Mouse (Mus musculus): ENCODE measurements around the gene Alkbh2.

Alkbh2 gene

DNA sequence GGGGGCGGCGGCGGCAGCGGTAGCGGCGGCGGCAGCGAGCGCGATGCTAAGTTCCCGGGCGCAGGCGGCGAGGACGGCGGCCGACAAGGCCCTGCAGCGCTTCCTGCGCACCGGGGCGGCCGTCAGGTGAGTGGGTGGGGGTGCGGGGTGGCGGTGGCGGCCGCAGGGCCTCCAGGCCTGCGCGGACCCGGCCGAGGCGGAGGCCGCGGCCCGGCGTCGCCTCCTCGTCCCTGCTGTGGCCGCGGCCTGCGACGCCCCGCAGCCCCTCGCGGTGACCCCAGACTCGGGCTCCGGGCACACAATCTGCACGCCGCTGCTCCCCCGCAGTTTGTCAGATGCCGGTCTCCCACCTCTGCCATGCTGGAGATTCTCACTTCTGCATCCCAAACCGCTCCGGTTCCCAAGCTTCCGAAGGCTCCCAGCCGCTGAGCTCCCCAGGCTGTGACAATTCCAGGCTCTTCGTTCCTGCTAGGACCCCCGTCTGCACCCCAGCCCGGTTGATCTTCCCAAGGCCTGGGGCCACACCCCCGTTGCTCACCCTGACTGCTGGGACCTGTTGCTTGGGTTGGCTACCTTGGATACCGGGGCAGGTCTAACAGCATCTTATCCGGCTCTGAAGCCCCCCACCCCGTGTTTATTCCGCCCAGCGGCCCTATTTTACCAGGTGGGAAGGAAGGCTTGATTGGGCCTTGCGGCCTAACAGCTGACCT lies 27.5 kb downstream of the Alkbh2 start:
- DNase-seq (ENCODE audit: low spot score) = no peak

DNA sequence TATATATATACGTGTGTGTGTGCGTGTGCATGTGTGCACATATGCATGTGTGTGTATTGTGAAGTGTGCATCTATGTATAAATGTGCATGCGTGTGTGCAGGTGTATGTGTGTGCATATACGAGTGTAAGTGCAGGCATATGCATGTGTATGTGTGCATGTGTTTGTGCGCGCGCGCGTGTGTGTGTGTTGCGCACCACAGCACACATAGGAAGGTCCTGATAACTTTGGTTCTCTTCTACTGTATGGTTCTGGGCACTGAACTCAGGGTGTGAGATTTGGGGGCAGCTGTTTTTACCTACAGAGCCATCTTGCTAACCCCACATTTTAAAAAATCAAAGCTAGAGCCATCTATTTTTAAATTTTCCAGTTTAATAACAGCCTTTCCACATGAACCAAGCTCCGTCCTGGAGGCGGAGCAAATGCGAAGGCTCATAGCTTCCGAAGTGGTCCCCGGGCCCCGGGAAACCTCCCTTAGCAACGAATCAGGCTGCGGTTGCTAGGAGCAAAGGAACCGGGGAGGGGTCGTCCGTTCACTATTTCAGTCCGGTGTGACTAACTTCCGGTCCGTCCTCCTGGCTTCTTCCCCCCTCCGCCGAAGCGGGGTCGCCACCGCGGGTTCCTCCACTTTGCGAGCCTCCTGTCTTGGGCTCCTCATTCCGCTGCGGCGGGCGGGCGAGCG lies 28.2 kb downstream of the Alkbh2 start:
- peak; percentile 89 for DNase-seq (ENCODE audit: low spot score)

DNA sequence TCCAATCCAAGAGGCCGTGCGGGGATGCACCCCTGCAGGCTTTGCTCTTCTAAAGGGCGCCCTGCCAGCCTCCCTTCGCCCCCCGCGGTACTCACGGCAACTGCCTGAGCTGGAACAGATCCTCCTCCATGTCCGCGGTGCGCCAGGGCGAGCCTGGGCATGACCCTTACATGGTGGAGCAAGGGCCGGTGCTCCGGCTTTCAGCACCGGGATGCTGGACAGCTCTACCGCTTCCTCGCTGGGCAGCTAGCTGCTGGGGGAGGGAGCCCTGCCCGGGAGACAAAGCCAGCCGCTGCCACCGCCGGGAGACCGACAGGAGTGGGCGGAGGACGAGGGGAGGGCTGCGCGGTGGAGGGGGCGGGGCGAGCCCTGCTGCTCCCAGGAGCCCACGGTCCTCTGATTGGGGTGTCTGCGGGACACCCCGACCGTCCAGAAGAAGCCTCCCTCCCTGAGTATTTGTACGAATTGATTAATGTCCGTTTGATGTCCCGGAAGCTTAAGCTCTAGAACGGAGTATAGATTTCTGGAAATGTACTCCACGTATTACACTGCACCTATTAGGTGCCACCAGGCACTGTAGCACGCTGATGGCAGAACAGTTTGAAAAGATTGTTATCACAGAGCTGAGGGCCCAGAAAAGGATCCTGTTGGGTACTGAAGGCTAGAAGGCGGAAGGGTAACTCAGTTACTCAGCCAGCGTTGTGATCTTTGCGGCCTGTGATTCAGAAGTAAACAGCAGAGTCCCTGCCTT lies 36.8 kb downstream of the Alkbh2 start, which contains the start of gene Svop:
Svop (minus strand) TSS at position 514 of the 751 bp plus-strand sequence.
- DNase-seq (ENCODE audit: low spot score) = peak; percentile 65

DNA sequence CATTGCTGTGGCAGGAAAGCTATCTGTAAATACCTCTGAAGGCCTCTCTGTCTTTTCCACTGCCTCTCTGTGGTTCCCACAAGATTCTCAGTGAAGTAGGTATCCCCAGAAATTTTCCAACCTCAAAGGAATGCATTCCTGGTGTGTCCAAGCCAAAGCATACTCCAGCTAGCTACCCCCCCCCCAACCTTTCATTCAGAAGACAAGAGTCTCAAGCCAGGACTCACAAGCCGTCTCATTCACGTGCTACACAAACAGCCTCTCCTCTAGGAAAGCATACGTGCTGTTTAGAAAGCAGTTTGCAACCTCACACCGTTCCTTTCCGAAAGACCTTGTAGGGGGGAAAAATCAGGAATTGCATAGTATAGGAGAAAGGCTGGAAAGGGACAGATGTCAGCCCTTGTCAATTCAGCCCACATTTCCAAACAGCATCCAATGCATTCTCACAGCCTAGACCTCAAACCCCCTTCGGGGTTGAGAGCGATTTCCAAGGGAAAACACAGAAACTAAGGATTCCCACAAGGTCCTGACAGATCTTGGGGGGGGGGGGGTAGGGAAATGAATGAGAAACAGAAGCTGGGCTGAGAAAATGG lies 37.5 kb downstream of the Alkbh2 start:
- no peak for DNase-seq (ENCODE audit: low spot score)

DNA sequence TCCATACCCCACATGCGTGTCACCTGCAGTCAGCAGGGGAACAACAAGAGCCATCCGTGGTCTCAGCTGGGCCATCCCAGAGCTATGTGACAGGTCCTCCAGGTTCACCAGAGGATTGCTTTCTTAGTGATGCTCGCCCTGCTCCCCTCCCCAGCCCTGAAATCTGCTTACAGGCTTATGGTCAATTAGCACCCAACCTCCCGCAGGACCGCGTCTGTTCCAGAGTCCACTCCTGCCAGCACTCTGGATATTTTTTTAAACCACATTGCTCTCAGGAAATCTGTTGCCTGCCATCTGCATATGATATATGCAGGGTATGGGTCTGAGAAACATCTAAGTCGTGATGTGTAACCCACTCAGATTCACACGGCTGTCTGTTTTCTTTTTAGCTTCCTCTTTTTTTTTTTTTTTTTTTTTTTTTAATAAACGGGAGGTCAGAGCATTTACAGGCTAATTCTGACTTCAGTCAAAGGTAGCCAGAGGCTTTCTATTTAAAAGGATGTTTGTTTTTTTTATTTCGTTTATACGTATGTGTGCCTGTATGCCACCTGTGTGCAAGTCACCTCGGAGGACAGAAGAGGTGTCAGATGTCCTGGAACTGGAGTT lies 40.0 kb downstream of the Alkbh2 start:
- no peak for DNase-seq (ENCODE audit: low spot score)

DNA sequence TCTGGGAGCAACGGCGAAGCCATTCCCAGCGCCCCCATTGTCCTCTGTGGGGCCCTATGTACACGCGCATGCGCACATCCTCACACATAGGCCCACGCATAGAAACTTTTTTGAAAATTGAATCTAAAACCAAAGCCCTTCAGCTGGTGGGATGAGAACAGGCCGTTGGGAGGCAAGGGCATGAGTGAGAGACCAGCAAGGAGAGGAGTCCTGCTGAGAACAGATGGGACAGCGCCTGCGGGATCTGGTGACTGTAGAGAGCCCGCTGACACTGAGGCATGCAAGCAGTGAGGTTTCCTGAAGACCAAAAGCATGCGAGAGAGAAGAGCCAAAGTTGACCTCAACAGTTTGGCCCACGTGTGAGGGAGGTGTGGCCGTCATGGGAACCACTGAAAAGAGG lies 42.5 kb downstream of the Alkbh2 start:
- DNase-seq (ENCODE audit: low spot score) = no peak

DNA sequence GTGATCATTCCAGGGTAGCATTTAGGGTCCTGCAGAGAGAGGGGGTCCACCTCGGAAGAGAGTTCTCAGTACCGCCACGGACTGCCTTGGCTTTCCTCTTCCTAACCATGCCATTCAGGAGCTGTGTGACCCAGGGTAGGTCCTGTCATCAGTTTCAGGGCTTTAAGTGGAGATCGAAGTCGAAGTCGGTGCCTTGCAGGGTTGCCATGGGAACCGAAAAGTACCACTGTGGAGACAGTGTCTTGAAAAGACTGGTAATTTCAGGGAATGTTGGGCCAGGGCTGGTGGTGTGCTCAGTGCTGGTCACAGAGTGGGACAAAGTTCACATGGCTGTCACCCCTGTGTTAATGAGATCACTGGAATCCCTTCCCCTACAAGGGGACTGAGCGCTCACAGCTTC lies 51.0 kb downstream of the Alkbh2 start:
- no peak for DNase-seq (ENCODE audit: low spot score)

All from lung, postnatal 25 days (tissue).